Mouse (Mus musculus) hematopoietic stem cell, adult 5-6 weeks (primary cell): Measurements from ENCODE around the gene Prdm13. TPM values are rescaled to one million over a fixed set of nuclear protein-coding genes. Genes with fewer than 3 reads are reported as not detected.

Source experiments
- ATAC-seq, 2 experiments: fragments of 125-278 bp in 1 of 2; replicated peaks in 1 of 2; 2 replicates each; pipeline ENCODE4 v1.8.0; 2016 to 2017; ENCODE audit warnings: inconsistent platforms in 2 of 2, mild to moderate bottlenecking in 2 of 2, moderate number of reproducible peaks in 2 of 2, low read depth in 1 of 2, moderate TSS enrichment in 1 of 2; ENCODE audit not compliant: low FRiP score in 2 of 2, poor library complexity in 2 of 2, severe bottlenecking in 2 of 2, insufficient read depth in 1 of 2, low TSS enrichment in 1 of 2
- total RNA-seq: library from RNA; stranded (forward); fragments of 172-1452, 232-1000 nt; gene quantifications from 2 replicates; pipeline ENCODE4 v1.2.3, GENCODE M21; 2017

The Prdm13 gene
- total RNA-seq, 1 experiment from 2014 or later: not detected

GRCm38 (mm10) chr4:21679624-21680480 is 5.9 kb downstream of the Prdm13 start:
- ATAC-seq: no peak

GRCm38 (mm10) chr4:21678975-21679623 is 6.7 kb downstream of the Prdm13 start:
- peak; percentile 27 to 44; a peak in 2 of 4 replicates for ATAC-seq

GRCm38 (mm10) chr4:21678101-21678974 is 7.4 kb downstream of the Prdm13 start:
- ATAC-seq: peak in 1 of 2 experiments; percentile 20; a peak in 2 of 4 replicates

GRCm38 (mm10) chr4:21674691-21675090 is 11.1 kb downstream of the Prdm13 start:
- ATAC-seq: no peak

GRCm38 (mm10) chr4:21674042-21674441 is 11.7 kb downstream of the Prdm13 start:
- no peak for ATAC-seq

- ATAC-seq: no peak
These were observed 19.8 kb downstream of the Prdm13 start for GRCm38 (mm10) chr4:21665961-21666360.

GRCm38 (mm10) chr4:21658184-21658583 is 27.6 kb downstream of the Prdm13 start:
- ATAC-seq: no peak

GRCm38 (mm10) chr4:21629275-21629583 is 56.5 kb downstream of the Prdm13 start:
- no peak for ATAC-seq

GRCm38 (mm10) chr4:21628367-21629274 is 57.1 kb downstream of the Prdm13 start:
- ATAC-seq: no peak

Other genes starting within 250 kb of the Prdm13 start
- gene Ccnc, start 41.7 kb upstream of the Prdm13 start, total RNA-seq: 26.8 and 32.5 TPM in 2 replicates
- gene Usp45, start 81.2 kb upstream of the Prdm13 start, total RNA-seq: 13.8 and 18.9 TPM in 2 replicates
- gene Tstd3, start 81.2 kb upstream of the Prdm13 start, total RNA-seq: 3.9 and 4.7 TPM in 2 replicates
- gene Pnisr, start 161.6 kb upstream of the Prdm13 start, total RNA-seq: 98.4 and 206 TPM in 2 replicates
- gene Coq3, start 193.7 kb upstream of the Prdm13 start, total RNA-seq: 7.3 and 7.4 TPM in 2 replicates
- gene Faxc, start 245.4 kb upstream of the Prdm13 start, total RNA-seq: 0.55 and 0.63 TPM in 2 replicates